Mouse (Mus musculus): ENCODE results near the gene Cnot3. TPM values are rescaled to one million over a fixed set of nuclear protein-coding genes. Genes with fewer than 3 reads are reported as not detected.
"Not testable (repeated sequence)": the region's sequence is repeated elsewhere in the genome, so short reads cannot be mapped to it uniquely, and the experiment has no call there.

Gene Cnot3
- polyA plus RNA-seq (2012; rRNA removed): 27.0 and 30.2 TPM in 2 replicates
- 20.2 and 20.8 TPM in 2 replicates for polyA plus RNA-seq (2014; fragmentation: Nextera tagmentation; extraction: Ambion mirVana)

GRCm38 (mm10) chr7:3644672-3645487, at the start of gene Cnot3:
Gene Cnot3, plus strand, starts transcription at chr7:3645268.
- Histone ChIP-seq H3K27me3 (ENCODE audit: control insufficient read depth, insufficient read depth, low read length) (no peaks in the 10 kb centered on the region), H3K4me1 (replicated peaks; ENCODE audit: control insufficient read depth in 2 of 2, insufficient read depth in 2 of 2, low read length in 1 of 2) (peaks cover 20 to 25% of the 10 kb centered on the region in 2 experiments), H3K4me3 (ENCODE audit: insufficient read depth in 1 of 2, low read depth in 2 of 2, low read length in 2 of 2) (peak within 1 kb of the TSS; percentile 86 to 89), H3K4me2 (ENCODE audit: low read depth) (peak within 1 kb of the TSS; percentile 93), H3K9me3 (ENCODE audit: control insufficient read depth, low read length) (no peaks in the 10 kb centered on the region), H3K27ac (peak within 1 kb of the TSS; percentile 93), H3K9ac (replicated peaks) (peak within 1 kb of the TSS; percentile 98), H3K36me3 (replicated peaks; ENCODE audit: control insufficient read depth, insufficient read depth, low read depth) (peaks cover 20% of the 10 kb centered on the region)
- WGBS (ENCODE audit: insufficient replicate concordance): under 1% methylated on average over 50 of the region's 58 CpGs
- DNase-seq (ENCODE audit: low read depth in 3 of 3, low spot score in 3 of 3): peak; percentile 99
- peak; percentile 96 for ATAC-seq (ENCODE audit: insufficient read depth)
- no peak for TF ChIP-seq CTCF (IDR thresholded peaks at IDR 0.05; ENCODE audit: low read depth)
- peak; percentile 61 for TF ChIP-seq EP300 (IDR thresholded peaks at IDR 0.05; ENCODE audit: low read depth)

DNA sequence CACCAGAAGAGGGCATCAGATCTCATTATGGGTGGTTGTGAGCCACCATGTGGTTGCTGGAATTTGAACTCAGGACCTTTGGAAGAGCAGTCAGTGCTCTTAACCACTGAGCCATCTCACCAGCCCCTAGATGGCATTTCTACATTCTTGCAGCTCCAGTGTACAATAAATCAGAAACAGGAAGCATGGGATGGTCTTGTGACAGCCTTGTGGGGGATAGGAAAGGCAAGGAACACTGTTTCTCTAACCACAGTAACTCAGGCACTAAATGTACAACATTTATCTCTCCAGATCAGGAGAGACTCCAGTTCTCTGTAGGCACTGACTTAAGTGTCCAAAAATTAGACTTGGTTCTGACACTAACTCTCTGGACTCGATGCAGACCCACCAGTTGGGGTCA, 47.3 kb upstream of the Cnot3 start:
- H3K4me1 ChIP-seq (replicated peaks; ENCODE audit: control insufficient read depth in 2 of 2, insufficient read depth in 2 of 2, low read length in 1 of 2); H3K9me3 ChIP-seq (ENCODE audit: control insufficient read depth, low read length); H3K4me3 ChIP-seq (ENCODE audit: insufficient read depth in 1 of 2, low read depth in 2 of 2, low read length in 2 of 2); H3K9ac ChIP-seq (replicated peaks); H3K4me2 ChIP-seq (ENCODE audit: low read depth); H3K27ac ChIP-seq; H3K27me3 ChIP-seq (ENCODE audit: control insufficient read depth, insufficient read depth, low read length); H3K36me3 ChIP-seq (replicated peaks; ENCODE audit: control insufficient read depth, insufficient read depth, low read depth); DNase-seq (ENCODE audit: low read depth in 3 of 3, low spot score in 3 of 3); ATAC-seq (ENCODE audit: insufficient read depth): not testable (repeated sequence)
- WGBS (ENCODE audit: insufficient replicate concordance): 13% methylated on average over 1 of the region's 1 CpGs

DNA sequence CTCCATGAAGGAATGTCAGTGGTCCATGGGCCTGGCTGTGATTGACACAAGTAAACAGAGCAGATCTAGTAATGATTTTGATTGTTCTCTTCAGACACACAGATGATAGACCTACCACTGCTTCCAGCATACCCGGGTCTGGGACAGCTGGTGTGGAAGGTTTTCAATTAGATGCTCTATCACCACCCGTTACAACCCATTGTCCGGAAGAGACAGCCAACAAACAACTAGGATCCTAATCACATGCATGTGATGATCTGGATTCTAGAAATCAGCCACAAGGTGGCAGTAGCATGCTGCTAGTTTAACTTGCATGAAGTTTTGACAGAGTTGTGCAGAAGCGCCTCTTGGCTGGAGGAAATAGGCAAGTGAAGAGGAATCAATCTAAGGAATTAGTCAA, 43.9 kb upstream of the Cnot3 start:
- TF ChIP-seq EP300 (IDR thresholded peaks at IDR 0.05; ENCODE audit: low read depth) (no peak), CTCF (IDR thresholded peaks at IDR 0.05; ENCODE audit: low read depth) (peak; percentile 82)
- WGBS (ENCODE audit: insufficient replicate concordance): 11% methylated on average over 4 of the region's 4 CpGs
- Histone ChIP-seq H3K27me3 (ENCODE audit: control insufficient read depth, insufficient read depth, low read length) (no peaks in the 10 kb centered on the region), H3K4me3 (ENCODE audit: insufficient read depth in 1 of 2, low read depth in 2 of 2, low read length in 2 of 2) (no peak overlapping the region), H3K9ac (replicated peaks) (no peak overlapping the region), H3K4me1 (replicated peaks; ENCODE audit: control insufficient read depth in 2 of 2, insufficient read depth in 2 of 2, low read length in 1 of 2) (no peaks in the 10 kb centered on the region), H3K27ac (no peak overlapping the region), H3K9me3 (ENCODE audit: control insufficient read depth, low read length) (no peaks in the 10 kb centered on the region), H3K36me3 (replicated peaks; ENCODE audit: control insufficient read depth, insufficient read depth, low read depth) (no peaks in the 10 kb centered on the region), H3K4me2 (ENCODE audit: low read depth) (no peak overlapping the region)
- ATAC-seq (ENCODE audit: insufficient read depth) (no peak), DNase-seq (ENCODE audit: low read depth in 3 of 3, low spot score in 3 of 3) (peak; percentile 45 to 55 (median 52))

DNA sequence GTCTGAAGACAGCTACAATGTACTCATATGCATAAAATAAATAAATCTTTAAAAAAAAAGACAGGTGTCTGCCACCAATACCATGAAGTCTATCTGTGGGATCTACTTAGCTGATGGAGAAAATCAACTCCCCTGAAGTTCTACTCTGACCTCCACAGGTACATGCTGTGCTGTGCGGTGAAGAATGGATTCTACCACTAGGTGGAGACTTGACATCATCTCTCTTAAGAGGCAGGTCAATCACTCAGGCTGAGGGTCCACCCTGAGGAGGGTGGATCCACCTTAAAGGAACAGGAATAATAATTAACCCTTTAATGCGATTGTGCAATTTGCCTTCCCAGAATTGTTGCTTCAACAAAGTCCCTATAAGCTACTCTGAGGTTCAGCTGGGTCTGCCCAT, 38.3 kb upstream of the Cnot3 start:
- WGBS (ENCODE audit: insufficient replicate concordance): 3% methylated on average over 2 of the region's 2 CpGs
- H3K27me3 ChIP-seq (ENCODE audit: control insufficient read depth, insufficient read depth, low read length): no peaks in the 10 kb centered on the region
- H3K9ac ChIP-seq (replicated peaks): no peak overlapping the region
- 0 out of 4 replicates have a peak, but pooled peaks cover 0 to 1% of the 10 kb centered on the region in 2 experiments for H3K4me1 ChIP-seq (replicated peaks; ENCODE audit: control insufficient read depth in 2 of 2, insufficient read depth in 2 of 2, low read length in 1 of 2)
- no peak overlapping the region for H3K4me3 ChIP-seq (ENCODE audit: insufficient read depth in 1 of 2, low read depth in 2 of 2, low read length in 2 of 2)
- no peak for DNase-seq (ENCODE audit: low read depth in 3 of 3, low spot score in 3 of 3)
- peak; percentile 52 for TF ChIP-seq CTCF (IDR thresholded peaks at IDR 0.05; ENCODE audit: low read depth)
- TF ChIP-seq EP300 (IDR thresholded peaks at IDR 0.05; ENCODE audit: low read depth): no peak
- no peak overlapping the region for H3K4me2 ChIP-seq (ENCODE audit: low read depth)
- no peaks in the 10 kb centered on the region for H3K9me3 ChIP-seq (ENCODE audit: control insufficient read depth, low read length)
- ATAC-seq (ENCODE audit: insufficient read depth): peak; percentile 39; the same call in 1 of the 2 replicates
- no peaks in the 10 kb centered on the region for H3K36me3 ChIP-seq (replicated peaks; ENCODE audit: control insufficient read depth, insufficient read depth, low read depth)
- no peak overlapping the region for H3K27ac ChIP-seq

GRCm38 (mm10) chr7:3607391-3607790, 37.7 kb upstream of the Cnot3 start:
- no peaks in the 10 kb centered on the region for H3K36me3 ChIP-seq (replicated peaks; ENCODE audit: control insufficient read depth, insufficient read depth, low read depth)
- H3K4me2 ChIP-seq (ENCODE audit: low read depth): no peak overlapping the region
- no peak overlapping the region for H3K9ac ChIP-seq (replicated peaks)
- no peak for TF ChIP-seq EP300 (IDR thresholded peaks at IDR 0.05; ENCODE audit: low read depth)
- H3K27me3 ChIP-seq (ENCODE audit: control insufficient read depth, insufficient read depth, low read length): no peaks in the 10 kb centered on the region
- 0 out of 4 replicates have a peak, but pooled peaks cover 0 to 1% of the 10 kb centered on the region in 2 experiments for H3K4me1 ChIP-seq (replicated peaks; ENCODE audit: control insufficient read depth in 2 of 2, insufficient read depth in 2 of 2, low read length in 1 of 2)
- H3K9me3 ChIP-seq (ENCODE audit: control insufficient read depth, low read length): no peaks in the 10 kb centered on the region
- H3K27ac ChIP-seq: no peak overlapping the region
- no peak for ATAC-seq (ENCODE audit: insufficient read depth)
- H3K4me3 ChIP-seq (ENCODE audit: insufficient read depth in 1 of 2, low read depth in 2 of 2, low read length in 2 of 2): no peak overlapping the region
- DNase-seq (ENCODE audit: low read depth in 3 of 3, low spot score in 3 of 3): no peak
- WGBS (ENCODE audit: insufficient replicate concordance): 67% methylated on average over 6 of the region's 6 CpGs

All from liver, embryonic 14.5 days (tissue).